Mouse (Mus musculus) liver, adult 10 weeks (tissue): ENCODE results near the gene Samd4. TPM values are rescaled to one million over a fixed set of nuclear protein-coding genes. Genes with fewer than 3 reads are reported as not detected.

ENCODE experiments used
- polyA plus RNA-seq: library from polyadenylated mRNA; stranded (reverse); fragments of 350-450 nt; fragmentation: Illumina TruSeq; extraction: RNeasy Lipid Tissue Mini Kit (QIAGEN cat#74804); gene quantifications from one replicate; pipeline ENCODE4 v1.2.3, GENCODE M21; 2014; ENCODE audit warnings: low read depth, low replicate concordance

Gene Samd4
- polyA plus RNA-seq, result 0.85 TPM

GRCm38 (mm10) chr14:46882431-46883067, at the start of gene Samd4:
TSS of gene Samd4 (plus strand) at chr14:46882854.

Other genes with a start within 250 kb of the Samd4 start
- gene Cdkn3, start 122.3 kb upstream of the Samd4 start, polyA plus RNA-seq, result not detected
- 174 TPM for gene Cnih1, start 94.4 kb upstream of the Samd4 start, polyA plus RNA-seq
- 65.0 TPM for gene Gmfb, start 60.6 kb upstream of the Samd4 start, polyA plus RNA-seq
- gene Cgrrf1, start 50.7 kb upstream of the Samd4 start, polyA plus RNA-seq, result 38.3 TPM